Mouse (Mus musculus) MEL (cell line): ENCODE measurements around the gene Pptc7. TPM values are rescaled to one million over a fixed set of nuclear protein-coding genes. Genes with fewer than 3 reads are reported as not detected.
A peak's percentile ranks its signal among the peaks of the same experiment; 100 is the strongest.

Experiments used
- DNase-seq: peaks from one replicate; pipeline ENCODE4 v3.0.0; 2011; ENCODE audit warnings: low read depth, low spot score
- H3K27ac ChIP-seq: 2 replicates; pipeline ENCODE4 v1.5.1; 2012; ENCODE audit warnings: low read depth, mild to moderate bottlenecking, control low read depth, low read length, moderate library complexity; ENCODE audit not compliant: control insufficient read depth
- H3K27me3 ChIP-seq, 2 experiments: fragments of 150-350 bp in 1 of 2; sonication (generic) in 1 of 2; 2 replicates each; pipeline ENCODE4 v1.6.1; 2012; ENCODE audit warnings: low read length in 2 of 2, mild to moderate bottlenecking in 2 of 2, improper control_type of control experiment in 1 of 2, moderate library complexity in 1 of 2; ENCODE audit not compliant: insufficient read depth in 2 of 2, control insufficient read depth in 1 of 2
- H3K36me3 ChIP-seq, 2 experiments: 2 replicates each; pipeline ENCODE4 v1.6.1; 2012 to 2014; ENCODE audit warnings: low read length in 2 of 2, improper control_type of control experiment in 1 of 2, inconsistent platforms in 1 of 2, mild to moderate bottlenecking in 1 of 2; ENCODE audit not compliant: insufficient read depth in 2 of 2, control insufficient read depth in 1 of 2
- H3K4me1 ChIP-seq, 2 experiments: fragments of 150-350 bp in 1 of 2; sonication (generic) in 1 of 2; 2 replicates each; pipeline ENCODE4 v1.6.1; 2012; ENCODE audit warnings: low read length in 2 of 2, improper control_type of control experiment in 1 of 2, mild to moderate bottlenecking in 1 of 2; ENCODE audit not compliant: insufficient read depth in 2 of 2, control insufficient read depth in 1 of 2
- H3K4me3 ChIP-seq, 2 experiments: fragments of 150-350 bp in 1 of 2; sonication (generic) in 1 of 2; 2 replicates each; pipeline ENCODE4 v1.5.1; 2012; ENCODE audit warnings: low read depth in 2 of 2, low read length in 2 of 2, mild to moderate bottlenecking in 2 of 2, moderate library complexity in 2 of 2, control low read depth in 1 of 2, improper control_type of control experiment in 1 of 2; ENCODE audit not compliant: control insufficient read depth in 1 of 2, insufficient read depth in 1 of 2
- H3K79me2 ChIP-seq: 2 replicates; pipeline ENCODE4 v1.6.1; 2012; ENCODE audit warnings: mild to moderate bottlenecking, low read length, moderate library complexity; ENCODE audit not compliant: control insufficient read depth, poor library complexity, insufficient read depth
- H3K9ac ChIP-seq: 2 replicates; pipeline ENCODE4 v1.6.1; 2012; ENCODE audit warnings: low read depth, mild to moderate bottlenecking, control low read depth, low read length, moderate library complexity; ENCODE audit not compliant: control insufficient read depth, poor library complexity, severe bottlenecking
- H3K9me3 ChIP-seq: fragments of 150-350 bp; sonication (generic); replicated peaks from 2 replicates; pipeline ENCODE4 v1.6.1; 2012; ENCODE audit warnings: mild to moderate bottlenecking, low read length, improper control_type of control experiment, moderate library complexity; ENCODE audit not compliant: insufficient read depth
- CHD2 ChIP-seq: IDR thresholded peaks from 2 replicates; pipeline ENCODE4 v1.6.1; 2011; ENCODE audit warnings: low read length, improper control_type of control experiment
- CTCF ChIP-seq, 3 experiments: IDR thresholded peaks in 2 of 3; conservative IDR thresholded peaks in 1 of 3; 2 replicates each; pipeline ENCODE4 v1.5.1; 2011 to 2012; ENCODE audit warnings: low read length in 3 of 3, low read depth in 2 of 3, mild to moderate bottlenecking in 2 of 3, improper control_type of control experiment in 1 of 3, inconsistent platforms in 1 of 3, mixed read lengths in 1 of 3, moderate library complexity in 1 of 3; ENCODE audit not compliant: control insufficient read depth in 1 of 3, insufficient read depth in 1 of 3, poor library complexity in 1 of 3, severe bottlenecking in 1 of 3
- EP300 ChIP-seq, 2 experiments: IDR thresholded peaks; 2 replicates each; pipeline ENCODE4 v1.6.1; 2011; ENCODE audit warnings: improper control_type of control experiment in 2 of 2, low read length in 2 of 2, low read depth in 1 of 2, mild to moderate bottlenecking in 1 of 2
- ETS1 ChIP-seq: IDR thresholded peaks from 2 replicates; pipeline ENCODE4 v1.6.1; 2012; ENCODE audit warnings: low read depth, mild to moderate bottlenecking, inconsistent platforms, low read length, improper control_type of control experiment, moderate library complexity
- KAT2A ChIP-seq: conservative IDR thresholded peaks from 2 replicates; pipeline ENCODE4 v1.6.1; 2012; ENCODE audit warnings: low read depth, low read length, improper control_type of control experiment, inconsistent platforms
- MAFK ChIP-seq: IDR thresholded peaks from 2 replicates; pipeline ENCODE4 v1.6.1; 2011; ENCODE audit warnings: low read depth, mild to moderate bottlenecking, low read length, improper control_type of control experiment, borderline replicate concordance
- MAX ChIP-seq: IDR thresholded peaks from 2 replicates; pipeline ENCODE4 v1.6.1; 2011; ENCODE audit warnings: low read length, improper control_type of control experiment
- MAZ ChIP-seq: IDR thresholded peaks from 2 replicates; pipeline ENCODE4 v1.6.1; 2012; ENCODE audit warnings: low read depth, mild to moderate bottlenecking, inconsistent platforms, low read length, improper control_type of control experiment
- MEF2A ChIP-seq: IDR thresholded peaks from 2 replicates; pipeline ENCODE4 v1.6.1; 2014; ENCODE audit warnings: low read depth, mild to moderate bottlenecking, inconsistent platforms, low read length, improper control_type of control experiment; ENCODE audit not compliant: poor library complexity, insufficient replicate concordance, severe bottlenecking; ENCODE audit errors: extremely low read depth
- MYB ChIP-seq: IDR thresholded peaks from 2 replicates; pipeline ENCODE4 v1.6.1; 2011; ENCODE audit warnings: mild to moderate bottlenecking, low read depth, low read length, improper control_type of control experiment
- MYC ChIP-seq: IDR thresholded peaks from 2 replicates; pipeline ENCODE4 v1.6.1; 2011; ENCODE audit warnings: low read depth, mild to moderate bottlenecking, low read length, improper control_type of control experiment, moderate library complexity
- NRF1 ChIP-seq: IDR thresholded peaks from 2 replicates; pipeline ENCODE4 v1.6.1; 2014; ENCODE audit warnings: low read depth, mild to moderate bottlenecking, inconsistent platforms, low read length, improper control_type of control experiment, moderate library complexity; ENCODE audit not compliant: poor library complexity, insufficient read depth, severe bottlenecking
- POLR2AphosphoS5 ChIP-seq: IDR thresholded peaks from 2 replicates; pipeline ENCODE4 v1.6.1; 2012; ENCODE audit warnings: low read depth, borderline replicate concordance, mild to moderate bottlenecking, inconsistent platforms, low read length, moderate library complexity, mixed read lengths
- TBP ChIP-seq: IDR thresholded peaks from 2 replicates; pipeline ENCODE4 v1.8.0; 2011; ENCODE audit warnings: low read depth, low read length, improper control_type of control experiment
- TCF12 ChIP-seq: IDR thresholded peaks from 2 replicates; pipeline ENCODE4 v1.6.1; 2014; ENCODE audit warnings: low read depth, mild to moderate bottlenecking, inconsistent platforms, low read length, improper control_type of control experiment, moderate library complexity
- UBTF ChIP-seq: IDR thresholded peaks from 2 replicates; pipeline ENCODE4 v1.6.1; 2012; ENCODE audit warnings: low read depth, mild to moderate bottlenecking, inconsistent platforms, low read length, improper control_type of control experiment, moderate library complexity, borderline replicate concordance; ENCODE audit not compliant: insufficient read depth
- USF1 ChIP-seq: IDR thresholded peaks from 2 replicates; pipeline ENCODE4 v1.6.1; 2014; ENCODE audit warnings: low read depth, mild to moderate bottlenecking, inconsistent platforms, low read length, improper control_type of control experiment, moderate library complexity
- USF2 ChIP-seq, 2 experiments: IDR thresholded peaks; 2 replicates each; pipeline ENCODE4 v1.6.1; 2011 to 2012; ENCODE audit warnings: improper control_type of control experiment in 2 of 2, low read length in 2 of 2, borderline replicate concordance in 1 of 2, inconsistent platforms in 1 of 2, low read depth in 1 of 2, mild to moderate bottlenecking in 1 of 2; ENCODE audit not compliant: insufficient read depth in 1 of 2
- ZMIZ1 ChIP-seq: IDR thresholded peaks from 2 replicates; pipeline ENCODE4 v1.6.1; 2012; ENCODE audit warnings: low read depth, mild to moderate bottlenecking, inconsistent platforms, low read length, improper control_type of control experiment, moderate library complexity
- polyA plus RNA-seq, 2 experiments: library from polyadenylated mRNA; stranded (reverse) in 1 of 2; unstranded in 1 of 2; fragments of >175 nt in 1 of 2; fragments of >200 nt in 1 of 2; gene quantifications; 2 replicates each; pipeline versions ENCODE4 v1.2.1 to v1.2.4; 2012; ENCODE audit warnings: low replicate concordance in 2 of 2, low read depth in 1 of 2; ENCODE audit not compliant: insufficient read length in 2 of 2, insufficient read depth in 1 of 2, missing spikeins in 1 of 2
- total RNA-seq: library from RNA; depleted of rRNA; stranded (reverse); fragments of 300-350 nt; gene quantifications from 2 replicates; pipeline ENCODE4 v1.2.3, GENCODE M21; 2012

Gene Pptc7
- total and polyA plus RNA-seq, 3 experiments, result 17.3 to 22.3 TPM; not detected in 1

- Histone ChIP-seq H3K79me2 (peaks cover 61% of the 10 kb centered on the region), H3K4me3 (peak overlapping the region; percentile 86 to 98; a peak in 2 of 4 replicates), H3K27ac (no peak overlapping the region)
- no peak for TF ChIP-seq KAT2A
- no peak for TF ChIP-seq TBP
- TF ChIP-seq MEF2A, result no peak
- TF ChIP-seq CTCF (IDR thresholded peaks at IDR 0.05 in 2 of 3, conservative IDR thresholded peaks at IDR 0.05 in 1 of 3; ENCODE audit: control insufficient read depth in 1 of 3, insufficient read depth in 1 of 3, low read depth in 2 of 3, low read length in 3 of 3, poor library complexity in 1 of 3, severe bottlenecking in 1 of 3), result no peak
- no peak for TF ChIP-seq ETS1
- no peak for TF ChIP-seq MYC
- no peak for TF ChIP-seq MAFK
- TF ChIP-seq TCF12, result no peak
- TF ChIP-seq POLR2AphosphoS5, result no peak
- TF ChIP-seq USF2 (IDR thresholded peaks at IDR 0.05; ENCODE audit: borderline replicate concordance in 1 of 2, insufficient read depth in 1 of 2, low read depth in 1 of 2, low read length in 2 of 2), result no peak
- no peak for TF ChIP-seq CHD2
- no peak for TF ChIP-seq EP300 (IDR thresholded peaks at IDR 0.05; ENCODE audit: low read depth in 1 of 2, low read length in 2 of 2)
- TF ChIP-seq, all 39 proteins: peak for 0
- H3K36me3 ChIP-seq, result peaks cover 6 to 30% of the 10 kb centered on the region in 2 experiments
- peaks cover 13 to 30% of the 10 kb centered on the region in 2 experiments for H3K4me1 ChIP-seq
- no peak for DNase-seq
- H3K9me3 ChIP-seq, result no peaks in the 10 kb centered on the region
- peak overlapping the region; percentile 14; the same call in 1 of the 2 replicates for H3K9ac ChIP-seq
- no peaks in the 10 kb centered on the region for H3K27me3 ChIP-seq
These were observed 2.0 kb downstream of the Pptc7 start for GRCm38 (mm10) chr5:122286191-122286590.

GRCm38 (mm10) chr5:122287026-122287425, 2.9 kb downstream of the Pptc7 start:
- TF ChIP-seq ZMIZ1, result no peak
- TF ChIP-seq MYB, result no peak
- TF ChIP-seq USF1, result no peak
- no peak for TF ChIP-seq NRF1
- no peak for TF ChIP-seq MAZ
- TF ChIP-seq MAX, result no peak
- TF ChIP-seq UBTF, result no peak
- peaks cover 9 to 29% of the 10 kb centered on the region in 2 experiments for H3K4me1 ChIP-seq
- no peak for DNase-seq

More at GRCm38 (mm10) chr5:122287026-122287425, 2.9 kb downstream of the Pptc7 start:
- Histone ChIP-seq H3K27me3 (no peaks in the 10 kb centered on the region), H3K9me3 (no peaks in the 10 kb centered on the region), H3K27ac (no peak overlapping the region), H3K79me2 (peaks cover 64% of the 10 kb centered on the region), H3K36me3 (peaks cover 6 to 24% of the 10 kb centered on the region in 2 experiments), H3K9ac (no peak overlapping the region), H3K4me3 (no peak overlapping the region)
